Mouse (Mus musculus) lung, postnatal 0 days (tissue): ENCODE measurements around the gene Crim1.

Experiments used
- CTCF ChIP-seq: IDR thresholded peaks from 2 replicates; pipeline ENCODE4 v1.5.1; 2016; ENCODE audit warnings: antibody characterized with exemption, mild to moderate bottlenecking
- EP300 ChIP-seq: IDR thresholded peaks from 2 replicates; pipeline ENCODE4 v1.6.1; 2016; ENCODE audit warnings: antibody characterized with exemption, mild to moderate bottlenecking, control low read depth

DNA sequence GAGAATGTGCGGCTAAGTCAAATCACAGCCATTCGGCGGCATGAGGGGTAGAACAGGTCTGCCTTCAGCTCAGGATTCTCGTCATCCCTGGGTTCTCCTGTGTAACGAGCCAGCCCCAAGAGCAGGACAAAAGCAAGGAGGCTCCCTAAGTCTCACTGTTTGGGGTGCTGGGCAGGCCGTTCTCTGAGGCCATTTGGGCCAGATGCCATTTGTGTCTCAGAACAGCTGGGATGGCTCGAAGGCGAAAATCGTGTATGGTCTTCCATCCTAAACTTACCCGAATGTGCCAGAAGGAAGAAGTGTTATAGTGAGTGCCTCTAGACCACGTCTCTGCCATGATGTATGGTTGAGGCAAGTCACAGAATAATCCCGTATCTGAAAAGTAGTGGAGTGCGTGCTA, 86.0 kb downstream of the Crim1 start:
- TF ChIP-seq CTCF, result no peak
- TF ChIP-seq EP300, result no peak
